Mouse (Mus musculus) lung, postnatal 36 days (tissue): Measurements from ENCODE around the gene Pfkfb4.

Experiments
- DNase-seq: peaks from one replicate; pipeline ENCODE4 v3.0.0; 2022; ENCODE audit warnings: mixed read lengths

Gene Pfkfb4

GRCm38 (mm10) chr9:109038086-109038895, 46.7 kb downstream of the Pfkfb4 start, which contains the start of gene Shisa5:
Gene Shisa5 (plus strand): TSS chr9:109038565.
- peak; percentile 90 for DNase-seq

GRCm38 (mm10) chr9:109038901-109039364, 47.4 kb downstream of the Pfkfb4 start:
- peak; percentile 87 for DNase-seq

DNA sequence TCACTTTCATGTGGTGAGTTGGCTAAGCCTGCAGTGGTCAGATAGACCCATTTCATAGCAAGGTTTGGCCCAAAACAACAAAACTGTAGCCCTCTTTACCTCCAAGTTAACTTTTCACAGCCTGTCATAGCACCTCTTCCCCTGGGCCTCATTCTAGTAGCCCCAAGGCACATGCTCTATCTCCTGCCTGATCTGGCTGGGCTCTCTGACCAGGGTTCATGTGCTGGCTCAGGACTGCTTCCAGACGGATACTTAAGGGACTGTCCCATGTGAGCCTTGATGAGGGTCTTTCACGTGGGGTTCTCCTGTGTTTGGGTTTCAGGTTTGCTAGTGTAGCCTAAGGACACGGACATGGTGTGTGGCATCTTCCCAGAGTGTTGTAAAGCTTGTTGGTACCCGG, 48.1 kb downstream of the Pfkfb4 start:
- no peak for DNase-seq

GRCm38 (mm10) chr9:109040216-109040615, 48.6 kb downstream of the Pfkfb4 start:
- no peak for DNase-seq

GRCm38 (mm10) chr9:109040906-109041305, 49.3 kb downstream of the Pfkfb4 start:
- DNase-seq = peak; percentile 77

- DNase-seq = no peak
Measured at GRCm38 (mm10) chr9:109041351-109041750, 49.8 kb downstream of the Pfkfb4 start.

DNA sequence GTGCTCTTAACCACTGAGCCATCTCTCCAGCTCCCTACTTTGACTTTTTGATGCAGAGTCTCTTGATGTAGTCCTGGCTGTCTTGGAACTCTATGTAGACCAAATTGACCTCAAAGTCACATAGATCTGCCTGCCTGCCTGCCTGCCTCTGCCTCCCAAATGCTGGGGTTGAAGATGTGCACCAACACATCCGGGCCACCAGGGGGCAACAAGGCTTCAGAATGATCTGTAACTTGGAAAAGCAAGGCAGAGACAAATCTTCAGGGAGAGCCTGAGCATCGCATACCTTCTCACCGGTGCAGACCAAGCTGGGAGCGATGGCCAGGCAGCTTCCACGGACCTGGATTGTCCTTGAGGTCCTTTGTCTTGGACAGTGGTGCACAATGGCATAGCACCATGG, 54.7 kb downstream of the Pfkfb4 start:
- peak; percentile 84 for DNase-seq

DNA sequence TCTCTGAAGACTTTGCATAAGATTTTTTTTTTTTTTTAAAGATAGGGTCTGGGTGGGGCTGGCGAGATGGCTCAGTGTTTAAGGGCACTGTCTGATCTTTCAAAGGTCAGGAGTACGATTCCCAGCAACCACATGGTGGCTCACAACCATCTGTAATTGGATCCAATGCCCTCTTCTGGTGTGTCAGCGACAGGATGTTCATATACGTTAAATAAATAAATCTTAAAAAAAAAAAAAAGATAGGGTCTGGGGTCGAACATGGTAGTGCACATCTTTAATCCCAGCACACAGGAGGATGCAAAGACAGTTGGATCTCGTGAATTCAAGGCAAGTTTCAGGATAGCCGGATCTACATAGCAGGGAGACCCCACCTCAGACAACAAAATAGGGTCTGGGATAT, 57.7 kb downstream of the Pfkfb4 start:
- no peak for DNase-seq

DNA sequence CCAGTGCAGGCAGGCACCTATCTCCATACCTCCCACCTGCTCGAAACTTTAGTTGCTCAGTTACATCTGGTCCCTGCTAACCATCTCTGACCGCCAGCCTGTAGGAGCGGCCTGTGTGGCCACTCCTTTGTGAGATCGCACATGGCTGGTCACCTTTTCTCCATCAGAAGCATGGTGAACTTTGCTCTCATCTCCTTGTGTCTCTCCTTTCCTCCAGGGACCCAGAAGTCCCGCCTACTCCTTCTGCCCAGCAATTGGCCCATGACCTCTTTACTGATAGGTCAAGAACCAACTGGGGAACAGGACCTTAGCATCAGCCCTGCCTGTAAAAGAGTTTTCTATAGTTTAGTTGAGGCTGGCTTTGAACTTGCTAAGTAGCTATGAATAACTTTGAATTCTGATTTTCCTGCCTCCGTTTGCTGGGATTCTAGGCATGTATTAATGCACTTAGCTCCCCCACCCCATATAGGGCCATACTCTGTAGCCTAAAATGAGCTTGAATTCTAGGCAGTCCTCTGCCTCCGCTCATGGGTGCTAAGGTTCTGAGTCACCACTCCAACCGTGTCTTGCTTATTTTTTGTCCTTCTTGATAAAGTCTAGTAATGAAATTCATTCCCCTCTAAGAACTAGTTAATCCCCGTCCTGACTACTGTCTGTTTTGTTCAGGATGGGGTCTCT, 58.6 kb downstream of the Pfkfb4 start:
- DNase-seq = no peak

DNA sequence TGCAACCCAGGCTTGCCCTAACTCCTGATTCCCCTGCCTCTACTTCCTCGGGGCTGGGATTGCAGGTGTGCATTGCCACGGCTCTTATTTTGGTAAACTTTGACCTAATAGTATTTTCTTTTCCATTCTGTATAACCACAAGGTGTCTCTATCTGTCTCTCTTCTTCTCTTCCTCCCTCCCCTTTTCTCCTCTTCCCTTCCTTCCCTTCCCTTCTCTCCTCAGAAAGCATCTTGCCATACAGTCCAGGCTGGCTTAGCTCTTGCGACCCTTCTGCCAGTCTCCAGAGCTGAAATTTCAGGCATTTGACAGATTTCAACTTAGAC, 59.1 kb downstream of the Pfkfb4 start:
- no peak for DNase-seq

GRCm38 (mm10) chr9:109051011-109051501, 59.5 kb downstream of the Pfkfb4 start:
- peak; percentile 38 for DNase-seq

DNA sequence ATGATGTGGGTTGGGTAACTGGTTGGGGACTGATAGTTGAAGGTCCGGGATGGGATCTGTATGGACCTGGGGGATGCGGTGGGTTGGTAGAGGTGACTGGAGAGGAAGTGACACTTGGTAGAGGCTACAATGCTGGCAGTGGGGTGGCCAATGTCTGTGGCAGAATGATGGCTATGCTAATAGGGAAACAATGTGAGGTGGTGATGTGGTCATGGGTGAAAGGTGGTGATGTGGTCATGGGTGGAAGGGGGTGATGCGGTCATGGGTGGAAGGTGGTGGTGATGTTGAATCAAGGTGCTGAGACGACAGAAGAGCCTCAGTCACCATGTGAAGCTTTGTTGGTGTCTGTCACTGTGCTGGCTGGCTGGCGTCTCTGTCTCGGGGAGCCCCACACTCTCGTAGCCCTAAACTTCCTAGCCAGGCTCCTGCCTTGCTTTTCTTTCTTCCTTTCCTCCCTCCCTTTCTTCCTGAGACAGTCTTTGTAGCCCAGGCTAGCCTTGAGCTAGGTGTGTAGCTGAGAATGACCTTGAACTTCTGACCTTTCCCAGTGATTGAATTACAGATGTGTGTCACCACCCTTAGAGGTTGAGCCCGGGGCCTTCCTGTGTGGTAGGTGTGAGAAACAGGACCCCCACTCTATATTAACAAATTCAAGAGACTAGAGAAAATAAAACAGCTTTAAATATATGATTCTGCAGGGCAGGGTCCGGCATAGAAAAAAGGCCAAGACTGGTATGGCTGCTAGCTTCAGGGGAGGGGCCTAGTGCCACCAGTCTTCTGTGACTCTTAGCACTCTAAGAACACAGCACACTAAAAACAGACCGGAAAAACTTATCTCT, 60.3 kb downstream of the Pfkfb4 start:
- peak; percentile 17 for DNase-seq

GRCm38 (mm10) chr9:109052490-109053260, 61.1 kb downstream of the Pfkfb4 start:
- peak; percentile 28 for DNase-seq

- no peak for DNase-seq
Measured at GRCm38 (mm10) chr9:109053366-109053765, 61.8 kb downstream of the Pfkfb4 start.

- no peak for DNase-seq
Measured at GRCm38 (mm10) chr9:109053851-109054250, 62.3 kb downstream of the Pfkfb4 start.

DNA sequence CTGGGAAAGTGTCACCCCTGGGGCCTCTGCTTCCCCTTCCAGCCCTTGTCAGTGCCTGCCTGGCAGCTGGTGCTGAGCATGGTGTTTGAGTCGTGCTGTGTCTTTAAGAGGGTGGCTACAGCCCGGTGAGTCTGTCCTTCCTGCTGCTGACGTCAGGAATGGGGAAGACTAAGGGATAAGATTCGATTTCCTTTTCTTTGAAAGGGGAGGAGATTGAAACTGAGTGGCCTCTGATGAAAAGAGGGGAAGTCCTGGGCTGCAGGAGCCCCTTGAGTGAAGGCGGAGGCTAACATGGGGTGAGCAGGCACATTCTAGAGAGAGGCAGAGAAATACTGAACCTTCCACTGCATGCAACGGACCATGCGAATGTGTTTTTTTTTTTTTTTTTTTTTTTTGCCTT, 63.1 kb downstream of the Pfkfb4 start:
- peak; percentile 91 for DNase-seq

- DNase-seq = no peak
Measured at GRCm38 (mm10) chr9:109055271-109056030, 63.9 kb downstream of the Pfkfb4 start.

GRCm38 (mm10) chr9:109056081-109056690, 64.6 kb downstream of the Pfkfb4 start:
- DNase-seq = no peak

- no peak for DNase-seq
Measured at GRCm38 (mm10) chr9:109056916-109057315, 65.3 kb downstream of the Pfkfb4 start.

DNA sequence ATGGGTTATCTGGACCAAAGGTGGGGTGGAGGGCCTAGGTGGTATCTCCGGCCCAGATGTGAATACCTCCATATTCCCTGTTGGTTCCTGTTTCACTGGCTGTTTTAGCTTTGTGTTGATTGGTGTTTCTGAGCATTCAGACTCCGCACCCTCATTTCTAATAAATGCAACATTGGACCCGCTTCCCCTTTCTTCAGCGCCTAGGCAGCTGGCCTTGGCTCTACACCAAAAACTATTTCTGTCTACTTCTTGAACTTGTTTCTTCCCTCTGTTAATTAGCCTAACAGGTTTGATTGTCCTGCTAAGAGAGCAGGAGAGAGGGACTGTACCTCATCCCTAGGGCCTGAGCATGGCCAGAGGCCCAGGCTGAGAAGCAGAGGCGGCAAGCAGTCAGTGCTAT, 66.0 kb downstream of the Pfkfb4 start:
- DNase-seq = peak; percentile 53
